ENCODE assay signal across 19 mouse cellular contexts in the genomic region with DNA sequence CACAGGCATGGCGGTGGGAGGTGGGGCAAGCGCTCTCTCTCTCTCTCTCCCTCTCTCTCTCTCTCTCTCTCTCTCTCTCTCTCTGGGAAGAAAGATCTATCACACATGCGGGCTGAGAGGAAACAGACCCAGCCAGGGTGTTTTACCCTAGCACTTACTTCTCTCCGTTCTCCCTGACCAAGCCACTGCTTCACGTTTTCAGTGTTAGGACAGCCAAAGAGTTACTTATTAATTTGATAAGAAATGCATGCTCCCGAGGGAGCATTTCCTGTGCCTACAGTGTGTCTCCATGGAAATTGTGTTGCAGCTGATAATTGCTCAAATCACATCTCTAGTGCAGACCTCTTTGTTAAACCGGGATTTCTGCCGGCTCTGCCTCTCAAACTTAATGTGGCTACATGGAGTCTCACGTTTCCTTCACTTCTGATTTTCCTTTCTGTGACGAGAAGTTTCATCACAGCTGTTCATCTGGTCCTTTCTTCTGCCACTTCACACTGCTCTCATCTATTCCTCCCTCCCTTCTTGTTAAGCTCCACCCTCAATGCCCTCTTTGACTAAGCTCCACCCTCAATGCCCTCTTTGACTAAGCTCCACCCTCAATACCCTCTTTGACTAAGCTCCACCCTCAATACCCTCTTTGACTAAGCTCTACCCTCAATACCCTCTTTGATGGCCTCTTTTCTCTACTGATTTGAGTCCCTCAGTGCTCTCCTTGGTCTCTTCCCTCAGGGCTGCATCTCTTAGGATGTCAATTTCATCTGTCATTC. TPM values are rescaled to one million over a fixed set of nuclear protein-coding genes. Genes with fewer than 3 reads are reported as not detected.
DNase-seq lines count a peak whose midpoint lies in the region; ATAC-seq and TF ChIP-seq lines count a peak whose summit lies in the region.
"Had no signal": no experiment of that assay in that cellular context is flagged by ENCODE, and none has a peak within 500 bp of the region (broad histone marks: within the 10 kb centered on the region; RNA-seq: fewer than 3 reads in every experiment).

No protein-coding gene starts in this region.

- H3K4me2 ChIP-seq in kidney, embryonic 16.5 days (replicated peaks; ENCODE audit: low read depth, low read length), result 0 out of 2 replicates have a peak overlapping the region, but pooled peaks have one; percentile 11
- H3K4me2 ChIP-seq in CH12.LX (ENCODE audit: insufficient read depth, low read depth, poor library complexity, severe bottlenecking), result peak overlapping the region; percentile 71
- H3K4me2 ChIP-seq: hindbrain, embryonic 13.5 days; lung, embryonic 15.5 days; neural tube, embryonic 15.5 days had no signal

- H3K27me3 ChIP-seq in kidney, embryonic 16.5 days (ENCODE audit: insufficient read depth, low read length), result no peaks in the 10 kb centered on the region
- H3K27me3 ChIP-seq in CH12.LX (replicated peaks), result no peaks in the 10 kb centered on the region
- H3K27me3 ChIP-seq: hindbrain, embryonic 13.5 days; lung, embryonic 15.5 days; neural tube, embryonic 15.5 days had no signal

- dilution Hi-C loops in CH12.LX (cut with MboI; ENCODE audit: extremely low pct_ligation_motif_present, extremely low pct_unique_long_range_greater_than_20kb, low sequenced_read_pairs), result no loop called here

- TF ChIP-seq EP300 in CH12.LX (IDR thresholded peaks at IDR 0.05; ENCODE audit: low read length), result no peak

- WGBS in kidney, embryonic 16.5 days, result 53% methylated on average over 10 of the region's 10 CpGs

- no peak overlapping the region for H3K27ac ChIP-seq in kidney, embryonic 16.5 days (ENCODE audit: low read length)
- no peak overlapping the region for H3K27ac ChIP-seq in CH12.LX (ENCODE audit: insufficient read depth, low read depth)
- H3K27ac ChIP-seq: hindbrain, embryonic 13.5 days; lung, embryonic 15.5 days; neural tube, embryonic 15.5 days had no signal

- no peak for DNase-seq in kidney, postnatal 14 days
- peak; percentile 19 for DNase-seq in 416B (ENCODE audit: low read depth)
- DNase-seq in CH12.LX (ENCODE audit: extremely low read depth), result peak; percentile 28
- no peak for DNase-seq in Muller cell, postnatal 12 days (ENCODE audit: inconsistent ontology term)
- DNase-seq in cerebellum, postnatal 4 days (ENCODE audit: low spot score in 2 of 2), result no peak
- DNase-seq: cerebellum, postnatal 25 days; heart, postnatal 10 days; kidney, adult 2 months; kidney, postnatal 4 days; thymus, postnatal 14 days had no signal

- TF ChIP-seq CTCF in CH12.LX (conservative IDR thresholded peaks at IDR 0.05 in 1 of 2, IDR thresholded peaks at IDR 0.05 in 1 of 2; ENCODE audit: low read depth in 2 of 2, low read length in 2 of 2), result no peak

- no peaks in the 10 kb centered on the region for H3K79me2 ChIP-seq in CH12.LX (replicated peaks; ENCODE audit: control insufficient read depth, extremely low read depth, insufficient read depth, poor library complexity, severe bottlenecking)

- no peak for TF ChIP-seq POLR2A in CH12.LX (IDR thresholded peaks at IDR 0.05; ENCODE audit: low read depth, low read length)

- H3K4me3 ChIP-seq in kidney, embryonic 16.5 days (ENCODE audit: low read length), result no peak overlapping the region
- H3K4me3 ChIP-seq in CH12.LX (replicated peaks in 1 of 3; ENCODE audit: low read depth in 2 of 3, low read length in 2 of 3, poor library complexity in 1 of 3), result no peak overlapping the region
- H3K4me3 ChIP-seq: hindbrain, embryonic 13.5 days; lung, embryonic 15.5 days; megakaryocyte, embryonic 14.5 days; neural tube, embryonic 15.5 days had no signal

- in situ Hi-C loops in CH12.LX (cut with MboI; ENCODE audit: low pct_ligation_motif_present, low pct_unique_long_range_greater_than_20kb, low sequenced_read_pairs), result no loop called here

- no peaks in the 10 kb centered on the region for H3K4me1 ChIP-seq in kidney, embryonic 16.5 days (ENCODE audit: insufficient read depth, low read length)
- H3K4me1 ChIP-seq in CH12.LX (ENCODE audit: control insufficient read depth in 1 of 2, insufficient read depth in 2 of 2), result no peaks in the 10 kb centered on the region; a peak in 1 of 4 replicates
- H3K4me1 ChIP-seq: hindbrain, embryonic 13.5 days; lung, embryonic 15.5 days; megakaryocyte, embryonic 14.5 days; neural tube, embryonic 15.5 days had no signal

- TF ChIP-seq RAD21 in CH12.LX (IDR thresholded peaks at IDR 0.05; ENCODE audit: low read depth, low read length), result no peak

- H3K36me3 ChIP-seq in kidney, embryonic 16.5 days (ENCODE audit: insufficient read depth, low read length), result no peaks in the 10 kb centered on the region
- no peaks in the 10 kb centered on the region for H3K36me3 ChIP-seq in CH12.LX (replicated peaks in 1 of 2; ENCODE audit: control insufficient read depth in 1 of 2, insufficient read depth in 1 of 2, low read length in 1 of 2)
- H3K36me3 ChIP-seq: hindbrain, embryonic 13.5 days; lung, embryonic 15.5 days; neural tube, embryonic 15.5 days had no signal

- H3K9me3 ChIP-seq in kidney, embryonic 16.5 days (ENCODE audit: low read length), result peaks cover 6% of the 10 kb centered on the region; the same call in 1 of the 2 replicates
- no peaks in the 10 kb centered on the region for H3K9me3 ChIP-seq in CH12.LX (replicated peaks; ENCODE audit: low read length)
- H3K9me3 ChIP-seq: hindbrain, embryonic 13.5 days; lung, embryonic 15.5 days; neural tube, embryonic 15.5 days had no signal

- ATAC-seq in kidney, embryonic 16.5 days (ENCODE audit: low FRiP score, low TSS enrichment), result no peak
- ATAC-seq in megakaryocyte-erythroid progenitor cell, adult 5-6 weeks (replicated peaks; ENCODE audit: low FRiP score, low TSS enrichment, poor library complexity, severe bottlenecking), result peak; percentile 81
- ATAC-seq: CD4-positive, CD25-positive, alpha-beta regulatory T cell, adult 4 months had no signal

- no peak overlapping the region for H3K9ac ChIP-seq in kidney, embryonic 16.5 days (replicated peaks; ENCODE audit: low read length)
- no peak overlapping the region for H3K9ac ChIP-seq in CH12.LX (ENCODE audit: insufficient read depth, low read depth)
- H3K9ac ChIP-seq: hindbrain, embryonic 13.5 days; lung, embryonic 15.5 days; neural tube, embryonic 15.5 days had no signal

TF ChIP-seq in CH12.LX, 34 proteins besides CTCF, POLR2A, EP300 and RAD21:
- TF ChIP-seq RCOR1 (conservative IDR thresholded peaks at IDR 0.05; ENCODE audit: low read depth, low read length), result no peak

RNA-seq across cellular contexts. Expression of gene Sidt1, which starts 30.7 kb away (rescaled TPM):
- 0.75 and 0.76 TPM in 2 replicates for polyA plus RNA-seq in kidney, embryonic 16.5 days (2015; fragmentation: Nextera tagmentation; extraction: Ambion mirVana)
- total RNA-seq in CH12.LX (2012; rRNA removed), result not detected in 2 replicates
- not detected in 2 replicates for total RNA-seq in CH12.LX (2014; rRNA removed)
- polyA plus RNA-seq in CH12.LX (2012; ENCODE audit: insufficient read length, low read depth), result not detected in 2 replicates
- total RNA-seq in megakaryocyte-erythroid progenitor cell, adult 5-6 weeks (2014; fragmentation: Nextera tagmentation), result 1.7 and 2.0 TPM in 2 replicates
- total RNA-seq in megakaryocyte-erythroid progenitor cell, adult 5-6 weeks (2017), result not detected in 2 replicates
- total RNA-seq: gastrocnemius, adult 8-10 months; MEL had no signal

RNA-seq across cellular contexts. Expression of gene Spice1, which starts 44.6 kb away (rescaled TPM):
- 28.0 and 33.9 TPM in 2 replicates for polyA plus RNA-seq in kidney, embryonic 16.5 days (2015; fragmentation: Nextera tagmentation; extraction: Ambion mirVana)
- total RNA-seq in CH12.LX (2012; rRNA removed) (10.5 and 15.7 TPM in 2 replicates), CH12.LX (2014; rRNA removed) (19.6 and 23.8 TPM in 2 replicates)
- polyA plus RNA-seq in CH12.LX (2012; ENCODE audit: insufficient read length, low read depth), result 12.1 and 14.9 TPM in 2 replicates
- total RNA-seq in megakaryocyte-erythroid progenitor cell, adult 5-6 weeks (2014; fragmentation: Nextera tagmentation), result 20.4 and 27.5 TPM in 2 replicates
- total RNA-seq in megakaryocyte-erythroid progenitor cell, adult 5-6 weeks (2017), result 26.9 and 27.0 TPM in 2 replicates

Comparison
In these comparisons a context has a peak if more than half of its experiments do, and no peak if none do; other contexts are left out.
1. DNase-seq: peak in 416B (single experiment) and CH12.LX (single experiment); none in kidney, postnatal 14 days (single experiment), Muller cell, postnatal 12 days (single experiment) and cerebellum, postnatal 4 days (0 of 2).